Mouse (Mus musculus) intestine, embryonic 15.5 days (tissue): ENCODE measurements around the gene Shtn1. TPM values are rescaled to one million over a fixed set of nuclear protein-coding genes. Genes with fewer than 3 reads are reported as not detected.

ENCODE experiments used
- ATAC-seq: fragments of 200-750 bp; cut with Nextera tagmentation; 2 replicates; pipeline ENCODE4 v1.8.0; 2017; ENCODE audit warnings: moderate TSS enrichment, moderate library complexity
- H3K27ac ChIP-seq: fragments of 300-500 bp; sonication (generic); 2 replicates; pipeline ENCODE4 v1.5.1; 2015; ENCODE audit warnings: mild to moderate bottlenecking, inconsistent platforms
- H3K27me3 ChIP-seq: fragments of 300-500 bp; sonication (generic); replicated peaks from 2 replicates; pipeline ENCODE4 v1.6.1; 2015; ENCODE audit warnings: inconsistent platforms
- H3K36me3 ChIP-seq: fragments of 300-500 bp; sonication (generic); 2 replicates; pipeline ENCODE4 v1.6.1; 2015; ENCODE audit warnings: inconsistent platforms
- H3K4me1 ChIP-seq: fragments of 300-500 bp; sonication (generic); replicated peaks from 2 replicates; pipeline ENCODE4 v1.6.1; 2015; ENCODE audit warnings: inconsistent platforms
- H3K4me2 ChIP-seq: fragments of 300-500 bp; sonication (generic); replicated peaks from 2 replicates; pipeline ENCODE4 v1.6.1; 2015; ENCODE audit warnings: mild to moderate bottlenecking, inconsistent platforms
- H3K4me3 ChIP-seq: fragments of 300-500 bp; sonication (generic); replicated peaks from 2 replicates; pipeline ENCODE4 v1.5.1; 2015; ENCODE audit warnings: inconsistent platforms
- H3K9ac ChIP-seq: fragments of 300-500 bp; sonication (generic); 2 replicates; pipeline ENCODE4 v1.6.1; 2015; ENCODE audit warnings: inconsistent platforms
- H3K9me3 ChIP-seq: fragments of 300-500 bp; sonication (generic); 2 replicates; pipeline ENCODE4 v1.6.1; 2016; ENCODE audit warnings: inconsistent platforms
- WGBS: fragments of 180-500 bp; shearing (Covaris S2); methylation state at CpG from one replicate; pipeline ENCODE4 v1.1.7; 2015; 5-methylcytosine and 5-hydroxymethylcytosine counted together
- polyA plus RNA-seq: library from polyadenylated mRNA; unstranded; fragments of >200 nt; fragmentation: Nextera tagmentation; extraction: Ambion mirVana; gene quantifications from 2 replicates; pipeline ENCODE4 v1.2.1, GENCODE M21; 2015

Shtn1 gene
- 13.4 and 14.8 TPM in 2 replicates for polyA plus RNA-seq

DNA sequence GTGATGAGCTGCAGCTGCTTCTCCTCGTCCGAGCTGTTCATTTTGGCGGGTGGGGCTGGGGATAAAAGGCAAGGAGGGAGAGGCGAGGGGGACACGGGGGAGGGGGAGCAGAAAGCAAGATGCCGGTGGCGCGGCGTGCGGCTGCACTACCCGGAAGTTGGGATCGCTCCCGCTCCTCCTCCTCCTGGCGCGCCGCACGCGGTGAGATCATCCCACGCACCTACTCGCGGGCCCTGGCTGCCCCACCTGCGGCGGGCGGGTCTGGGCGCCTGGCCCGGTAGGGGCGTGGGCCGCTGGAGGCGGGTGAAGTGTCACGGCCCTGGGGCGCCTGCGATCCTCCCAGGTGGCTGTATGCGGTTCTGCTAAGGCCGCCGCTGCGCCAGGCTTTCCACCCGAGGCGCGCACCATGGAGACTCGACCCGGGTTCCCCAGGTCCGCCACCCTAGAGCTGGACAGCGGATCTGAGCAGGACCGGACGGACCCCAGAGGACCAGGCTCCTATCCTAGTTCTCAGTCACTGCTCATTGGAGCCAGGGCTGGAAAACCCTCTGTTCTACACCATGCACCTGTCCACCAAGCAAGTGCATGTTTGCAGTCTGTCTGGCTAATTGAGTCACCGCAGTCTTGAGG, at the start of gene Shtn1:
Shtn1 (minus strand) TSS at position 629 of the 630 bp plus-strand sequence.
- Histone ChIP-seq H3K4me3 (peak within 1 kb of the TSS; percentile 63), H3K27ac (peak within 1 kb of the TSS; percentile 64)
- under 1% methylated on average over 36 of the region's 46 CpGs for WGBS

GRCm38 (mm10) chr19:59114152-59114551, 38.3 kb upstream of the Shtn1 start:
- Histone ChIP-seq H3K36me3 (no peaks in the 10 kb centered on the region), H3K4me2 (peak overlapping the region; percentile 45), H3K27ac (no peak overlapping the region), H3K9me3 (no peaks in the 10 kb centered on the region), H3K9ac (no peak overlapping the region), H3K4me1 (no peaks in the 10 kb centered on the region), H3K27me3 (no peaks in the 10 kb centered on the region), H3K4me3 (0 out of 2 replicates have a peak overlapping the region, but pooled peaks have one; percentile 9)
- WGBS, result 44% methylated on average over 4 of the region's 4 CpGs
- peak; percentile 10; the same call in 1 of the 2 replicates for ATAC-seq

More for the DNA sequence above, at the start of gene Shtn1:
- Histone ChIP-seq H3K4me2 (peak within 1 kb of the TSS; percentile 96), H3K27me3 (peaks cover 13% of the 10 kb centered on the region), H3K9ac (peak within 1 kb of the TSS; percentile 56), H3K9me3 (no peaks in the 10 kb centered on the region), H3K36me3 (no peaks in the 10 kb centered on the region), H3K4me1 (no peaks in the 10 kb centered on the region)
- peak; percentile 94 for ATAC-seq

DNA sequence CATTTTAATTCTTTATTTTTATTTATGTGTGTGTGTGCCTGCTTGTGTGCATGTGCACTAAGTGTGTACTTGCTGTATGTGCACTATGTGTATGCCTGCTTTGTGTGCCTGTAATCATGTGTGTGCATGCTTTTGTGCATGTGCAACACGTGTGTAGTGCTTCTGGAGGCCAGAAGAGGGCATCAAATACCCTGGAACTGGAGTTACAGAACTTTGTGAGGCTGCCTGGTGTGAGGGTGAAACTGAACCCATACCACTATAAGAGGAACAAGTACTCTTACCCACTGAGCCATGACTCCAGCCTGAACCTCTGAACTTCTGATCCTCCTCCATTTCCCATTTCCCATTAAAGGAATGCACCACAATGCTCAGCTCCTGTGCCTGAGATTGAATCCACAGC, 34.0 kb upstream of the Shtn1 start:
- no peak overlapping the region for H3K9ac ChIP-seq
- H3K27me3 ChIP-seq, result no peaks in the 10 kb centered on the region
- H3K4me2 ChIP-seq, result no peak overlapping the region
- no peaks in the 10 kb centered on the region for H3K36me3 ChIP-seq
- no peak overlapping the region for H3K4me3 ChIP-seq
- 42% methylated on average over 1 of the region's 1 CpGs for WGBS
- H3K9me3 ChIP-seq, result no peaks in the 10 kb centered on the region
- no peak for ATAC-seq
- H3K27ac ChIP-seq, result no peak overlapping the region
- no peaks in the 10 kb centered on the region for H3K4me1 ChIP-seq

DNA sequence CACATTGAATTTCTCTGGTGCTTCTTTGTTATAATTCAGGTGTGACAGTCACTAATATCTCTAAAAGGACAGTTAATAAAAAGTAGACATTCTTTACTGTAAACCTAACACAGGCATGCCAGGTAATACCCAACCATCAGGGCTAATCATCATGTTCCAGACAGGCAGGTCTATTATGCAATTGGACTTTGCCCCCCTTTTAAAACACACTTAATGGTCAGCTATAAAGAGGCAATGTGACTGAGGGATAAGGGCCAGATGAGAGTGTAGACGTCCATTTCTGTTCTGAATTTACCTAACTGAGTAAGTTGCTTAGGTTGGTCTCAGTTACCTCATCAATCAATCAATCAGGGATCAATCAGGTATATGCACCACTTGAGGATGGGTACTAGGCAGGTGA, 22.4 kb upstream of the Shtn1 start:
- Histone ChIP-seq H3K9ac (no peak overlapping the region), H3K27ac (no peak overlapping the region), H3K4me3 (no peak overlapping the region), H3K4me1 (no peaks in the 10 kb centered on the region), H3K36me3 (no peaks in the 10 kb centered on the region), H3K4me2 (no peak overlapping the region), H3K27me3 (no peaks in the 10 kb centered on the region), H3K9me3 (no peaks in the 10 kb centered on the region)
- ATAC-seq, result peak; percentile 90
- 32% methylated on average over 1 of the region's 1 CpGs for WGBS

DNA sequence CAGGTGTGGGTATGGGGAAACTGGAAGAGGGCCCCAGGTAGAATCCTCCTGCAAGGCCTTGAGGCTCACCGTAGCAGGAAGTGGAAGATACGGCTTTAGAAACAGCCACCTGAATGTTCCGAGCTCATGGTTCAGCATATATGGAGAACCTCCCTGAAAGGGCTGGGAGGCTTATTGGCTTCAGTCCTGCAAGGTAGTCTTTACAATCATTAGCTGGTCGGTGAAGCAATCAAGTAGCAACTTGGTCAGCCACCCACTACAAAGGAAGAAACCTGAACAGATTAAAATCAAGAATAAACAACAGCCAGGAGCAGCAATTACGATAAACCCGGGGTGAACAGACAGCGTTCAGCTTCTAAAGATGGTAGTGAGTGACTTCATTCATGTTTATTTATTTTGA, 16.4 kb upstream of the Shtn1 start:
- no peak for ATAC-seq
- WGBS, result 74% methylated on average over 7 of the region's 7 CpGs
- no peak overlapping the region for H3K4me3 ChIP-seq
- no peaks in the 10 kb centered on the region for H3K4me1 ChIP-seq
- H3K27ac ChIP-seq, result no peak overlapping the region
- H3K9me3 ChIP-seq, result no peaks in the 10 kb centered on the region
- no peak overlapping the region for H3K9ac ChIP-seq
- no peaks in the 10 kb centered on the region for H3K27me3 ChIP-seq
- no peaks in the 10 kb centered on the region for H3K36me3 ChIP-seq
- H3K4me2 ChIP-seq, result no peak overlapping the region

GRCm38 (mm10) chr19:59090337-59090736, 14.4 kb upstream of the Shtn1 start:
- no peak for ATAC-seq
- H3K4me2 ChIP-seq, result no peak overlapping the region
- no peak overlapping the region for H3K4me3 ChIP-seq
- H3K27me3 ChIP-seq, result no peaks in the 10 kb centered on the region
- H3K9me3 ChIP-seq, result no peaks in the 10 kb centered on the region
- no peaks in the 10 kb centered on the region for H3K4me1 ChIP-seq
- H3K36me3 ChIP-seq, result no peaks in the 10 kb centered on the region
- H3K27ac ChIP-seq, result no peak overlapping the region
- H3K9ac ChIP-seq, result no peak overlapping the region
- 61% methylated on average over 1 of the region's 1 CpGs for WGBS

- H3K9ac ChIP-seq, result no peak overlapping the region
- H3K4me1 ChIP-seq, result no peaks in the 10 kb centered on the region
- H3K4me3 ChIP-seq, result no peak overlapping the region
- no peaks in the 10 kb centered on the region for H3K36me3 ChIP-seq
- no peaks in the 10 kb centered on the region for H3K9me3 ChIP-seq
- no peaks in the 10 kb centered on the region for H3K27me3 ChIP-seq
- WGBS, result 42% methylated on average over 4 of the region's 4 CpGs
- H3K27ac ChIP-seq, result no peak overlapping the region
- H3K4me2 ChIP-seq, result no peak overlapping the region
- ATAC-seq, result no peak
Measured at GRCm38 (mm10) chr19:59084296-59084695, 8.4 kb upstream of the Shtn1 start.

GRCm38 (mm10) chr19:59076131-59076530, 231 bp upstream of the Shtn1 start:
- Histone ChIP-seq H3K4me3 (no peak overlapping the region), H3K9me3 (no peaks in the 10 kb centered on the region), H3K4me1 (no peaks in the 10 kb centered on the region), H3K4me2 (peak overlapping the region; percentile 96; the same call in 1 of the 2 replicates), H3K27ac (no peak overlapping the region), H3K36me3 (no peaks in the 10 kb centered on the region), H3K9ac (no peak overlapping the region), H3K27me3 (peaks cover 13% of the 10 kb centered on the region)
- ATAC-seq, result peak; percentile 50
- WGBS, result 13% methylated on average over 5 of the region's 5 CpGs

GRCm38 (mm10) chr19:59074841-59075471, 944 bp downstream of the Shtn1 start:
- H3K36me3 ChIP-seq, result no peaks in the 10 kb centered on the region
- H3K27ac ChIP-seq, result peak overlapping the region; percentile 64
- peak; percentile 82 for ATAC-seq
- H3K4me3 ChIP-seq, result peak overlapping the region; percentile 63
- H3K4me1 ChIP-seq, result no peaks in the 10 kb centered on the region
- peaks cover 13% of the 10 kb centered on the region for H3K27me3 ChIP-seq
- peak overlapping the region; percentile 96 for H3K4me2 ChIP-seq
- peak overlapping the region; percentile 56 for H3K9ac ChIP-seq
- WGBS, result 4% methylated on average over 44 of the region's 46 CpGs
- no peaks in the 10 kb centered on the region for H3K9me3 ChIP-seq

GRCm38 (mm10) chr19:59074381-59074780, 1.5 kb downstream of the Shtn1 start:
- no peak overlapping the region for H3K9ac ChIP-seq
- H3K36me3 ChIP-seq, result no peaks in the 10 kb centered on the region
- ATAC-seq, result no peak
- no peaks in the 10 kb centered on the region for H3K4me1 ChIP-seq
- no peak overlapping the region for H3K27ac ChIP-seq
- WGBS, result 62% methylated on average over 3 of the region's 3 CpGs
- H3K27me3 ChIP-seq, result peaks cover 13% of the 10 kb centered on the region
- H3K9me3 ChIP-seq, result no peaks in the 10 kb centered on the region
- peak overlapping the region; percentile 96 for H3K4me2 ChIP-seq
- H3K4me3 ChIP-seq, result peak overlapping the region; percentile 63

GRCm38 (mm10) chr19:59073006-59073405, 2.9 kb downstream of the Shtn1 start:
- H3K9ac ChIP-seq, result no peak overlapping the region
- H3K4me1 ChIP-seq, result no peaks in the 10 kb centered on the region
- peaks cover 13% of the 10 kb centered on the region for H3K27me3 ChIP-seq
- no peak overlapping the region for H3K4me3 ChIP-seq
- ATAC-seq, result no peak
- H3K27ac ChIP-seq, result no peak overlapping the region
- no peaks in the 10 kb centered on the region for H3K36me3 ChIP-seq
- H3K4me2 ChIP-seq, result no peak overlapping the region
- H3K9me3 ChIP-seq, result no peaks in the 10 kb centered on the region
- WGBS, result 89% methylated on average over 6 of the region's 6 CpGs

GRCm38 (mm10) chr19:59071979-59072378, 3.9 kb downstream of the Shtn1 start:
- 84% methylated on average over 2 of the region's 2 CpGs for WGBS
- no peak overlapping the region for H3K4me2 ChIP-seq
- H3K9ac ChIP-seq, result no peak overlapping the region
- H3K9me3 ChIP-seq, result no peaks in the 10 kb centered on the region
- H3K4me1 ChIP-seq, result no peaks in the 10 kb centered on the region
- H3K27me3 ChIP-seq, result peaks cover 13% of the 10 kb centered on the region
- H3K4me3 ChIP-seq, result no peak overlapping the region
- H3K27ac ChIP-seq, result no peak overlapping the region
- H3K36me3 ChIP-seq, result no peaks in the 10 kb centered on the region
- ATAC-seq, result no peak

GRCm38 (mm10) chr19:59071396-59071795, 4.5 kb downstream of the Shtn1 start:
- Histone ChIP-seq H3K9ac (no peak overlapping the region), H3K9me3 (no peaks in the 10 kb centered on the region), H3K36me3 (no peaks in the 10 kb centered on the region), H3K4me2 (no peak overlapping the region), H3K4me1 (no peaks in the 10 kb centered on the region), H3K27me3 (peaks cover 12% of the 10 kb centered on the region), H3K27ac (no peak overlapping the region), H3K4me3 (no peak overlapping the region)
- ATAC-seq, result no peak
- WGBS, result 78% methylated on average over 4 of the region's 4 CpGs
